Mouse (Mus musculus) activated CD4-positive, CD25-positive, alpha-beta regulatory T cell, adult 4 months (primary cell): ENCODE measurements around the gene Slc9a9. TPM values are rescaled to one million over a fixed set of nuclear protein-coding genes. Genes with fewer than 3 reads are reported as not detected.
"Not testable (repeated sequence)": the region's sequence is repeated elsewhere in the genome, so short reads cannot be mapped to it uniquely, and the experiment has no call there.

Source experiments
- ATAC-seq: one replicate; pipeline ENCODE4 v1.8.0; 2017
- polyA plus RNA-seq, 2 experiments: library from polyadenylated mRNA; unstranded; fragments of 100-300 nt; shearing (Covaris generic); gene quantifications; one replicate each; pipeline ENCODE4 v1.2.1; 2017

Slc9a9 gene
- polyA plus RNA-seq: 10 to 100 TPM; 36.7 to 43.0 TPM

- peak; percentile 48 for ATAC-seq
Observed at GRCm38 (mm10) chr9:94669791-94670577, at the start of gene Slc9a9. Gene Slc9a9, plus strand, starts transcription at chr9:94669909.

DNA sequence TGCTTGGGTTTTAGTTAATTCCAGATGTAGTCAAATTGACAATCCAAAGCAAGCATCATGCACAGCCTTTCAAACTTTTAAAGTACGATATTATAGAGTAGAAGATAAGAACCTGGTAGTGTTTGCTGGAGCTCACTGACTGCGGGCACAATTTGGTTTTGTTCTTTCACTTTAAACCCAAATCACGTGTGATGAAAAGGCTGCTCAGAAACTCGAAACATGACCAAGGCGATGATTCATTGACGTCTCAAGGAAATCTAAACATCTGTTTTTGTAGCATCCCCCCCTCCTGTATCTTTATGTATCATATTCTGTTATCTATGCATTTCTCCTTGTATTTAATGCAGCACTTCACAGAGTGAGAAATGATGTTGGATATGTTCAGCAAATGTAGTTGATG, 49.4 kb upstream of the Slc9a9 start:
- peak; percentile 76 for ATAC-seq

GRCm38 (mm10) chr9:94620846-94621245, 48.9 kb upstream of the Slc9a9 start:
- ATAC-seq: peak; percentile 74

DNA sequence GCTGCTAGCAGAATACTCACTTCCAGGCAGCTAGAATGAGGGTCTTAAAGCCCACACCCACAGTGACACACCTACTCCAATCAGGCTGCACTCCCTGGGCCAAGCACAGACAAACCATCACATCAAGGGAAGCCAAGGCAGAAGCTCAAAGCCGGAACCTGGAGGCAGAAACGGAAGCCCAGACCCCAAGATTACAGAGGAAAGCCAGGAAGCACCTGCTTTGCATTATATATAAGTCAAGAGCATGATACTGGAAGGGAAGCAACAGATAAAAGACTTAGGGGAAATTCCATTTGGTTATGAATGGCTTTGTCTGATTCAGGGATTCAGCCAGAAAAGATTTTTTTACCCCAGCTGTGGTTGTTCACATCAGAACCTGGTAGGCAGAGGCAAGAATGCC, 47.8 kb upstream of the Slc9a9 start:
- ATAC-seq: no peak

- no peak for ATAC-seq
Observed at GRCm38 (mm10) chr9:94626737-94627136, 43.0 kb upstream of the Slc9a9 start.

- ATAC-seq: no peak
Observed at GRCm38 (mm10) chr9:94628948-94629347, 40.8 kb upstream of the Slc9a9 start.

DNA sequence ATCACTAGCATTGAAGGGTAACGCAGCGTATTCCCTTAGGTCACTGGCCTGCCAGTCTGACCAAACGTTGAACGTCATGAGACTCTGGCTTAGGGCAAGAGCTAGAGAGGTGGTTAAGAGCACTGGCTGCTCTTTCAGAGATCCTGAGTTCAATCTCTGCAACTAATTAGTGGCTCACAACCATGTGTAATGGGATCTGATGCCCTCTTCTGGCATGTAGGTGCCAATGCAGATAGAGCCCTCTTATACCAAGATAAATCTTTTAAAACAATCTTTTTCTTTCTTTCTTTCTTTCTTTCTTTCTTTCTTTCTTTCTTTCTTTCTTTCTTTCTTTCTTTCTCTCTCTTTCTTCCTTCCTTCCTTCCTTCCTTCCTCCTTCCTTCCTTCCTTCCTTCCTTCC, 35.4 kb upstream of the Slc9a9 start:
- not testable (repeated sequence) for ATAC-seq

DNA sequence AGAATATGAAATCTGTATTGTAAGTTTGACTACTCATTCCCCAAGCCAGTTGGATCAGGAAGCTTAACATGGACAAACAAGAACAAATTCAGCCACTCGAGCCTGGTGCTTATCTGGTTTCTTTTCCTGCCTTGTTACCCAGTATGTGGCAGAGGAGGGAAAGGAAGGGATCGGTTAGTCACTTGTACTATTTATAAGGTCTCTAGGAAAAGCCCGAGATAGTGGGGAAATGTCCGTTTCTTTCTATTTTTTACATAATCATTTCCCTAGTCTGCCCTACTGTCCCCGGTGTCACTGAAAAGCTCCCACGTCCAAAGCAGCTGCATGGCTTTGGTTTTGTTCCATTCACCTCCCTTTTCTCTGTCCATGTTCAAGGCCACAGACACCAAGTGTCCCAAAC, 24.1 kb upstream of the Slc9a9 start:
- no peak for ATAC-seq

DNA sequence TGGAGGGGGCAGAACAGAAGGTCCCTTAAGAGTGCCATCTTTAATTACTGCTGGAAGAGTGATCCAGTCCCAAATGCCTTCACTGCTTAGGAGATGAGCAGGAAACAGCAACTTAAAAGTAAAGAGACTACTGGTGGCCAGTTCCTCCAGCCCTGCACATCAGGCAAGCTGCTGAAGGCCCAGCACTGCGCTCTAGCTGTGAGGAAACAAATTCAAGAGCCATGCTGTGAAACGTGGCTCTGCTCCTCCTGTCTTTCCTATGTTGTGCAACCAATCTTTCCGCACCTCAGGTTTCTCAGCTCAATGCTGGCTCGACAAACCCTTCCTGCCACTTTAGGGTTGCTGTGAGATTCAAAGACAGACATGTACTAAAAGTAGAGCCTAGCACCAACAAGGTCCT, 22.3 kb upstream of the Slc9a9 start:
- no peak for ATAC-seq

DNA sequence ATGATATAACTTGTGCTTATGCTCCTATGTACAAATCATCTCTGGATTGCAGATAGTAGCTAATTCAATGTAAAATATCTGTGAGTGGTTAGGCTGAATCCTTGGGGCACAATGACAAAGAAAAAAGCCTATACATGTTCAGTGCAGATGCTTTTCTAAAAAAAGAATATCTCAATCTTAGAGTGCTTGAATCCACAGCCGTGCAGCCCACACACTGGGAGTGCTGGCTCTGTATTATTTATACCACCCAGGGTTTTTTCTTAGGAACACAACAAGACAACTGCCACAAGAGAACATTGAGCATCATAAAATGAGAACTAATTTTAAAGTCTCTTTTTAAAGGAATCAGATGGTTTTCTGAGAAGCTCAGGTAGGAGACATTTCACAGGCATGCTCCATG, 19.7 kb upstream of the Slc9a9 start:
- ATAC-seq: no peak

GRCm38 (mm10) chr9:94653198-94653597, 16.5 kb upstream of the Slc9a9 start:
- ATAC-seq: no peak

GRCm38 (mm10) chr9:94653827-94654226, 15.9 kb upstream of the Slc9a9 start:
- no peak for ATAC-seq

GRCm38 (mm10) chr9:94656265-94656664, 13.4 kb upstream of the Slc9a9 start:
- ATAC-seq: no peak

- no peak for ATAC-seq
Observed at GRCm38 (mm10) chr9:94659401-94660152, 10.1 kb upstream of the Slc9a9 start.

- no peak for ATAC-seq
Observed at GRCm38 (mm10) chr9:94661768-94662167, 7.9 kb upstream of the Slc9a9 start.

DNA sequence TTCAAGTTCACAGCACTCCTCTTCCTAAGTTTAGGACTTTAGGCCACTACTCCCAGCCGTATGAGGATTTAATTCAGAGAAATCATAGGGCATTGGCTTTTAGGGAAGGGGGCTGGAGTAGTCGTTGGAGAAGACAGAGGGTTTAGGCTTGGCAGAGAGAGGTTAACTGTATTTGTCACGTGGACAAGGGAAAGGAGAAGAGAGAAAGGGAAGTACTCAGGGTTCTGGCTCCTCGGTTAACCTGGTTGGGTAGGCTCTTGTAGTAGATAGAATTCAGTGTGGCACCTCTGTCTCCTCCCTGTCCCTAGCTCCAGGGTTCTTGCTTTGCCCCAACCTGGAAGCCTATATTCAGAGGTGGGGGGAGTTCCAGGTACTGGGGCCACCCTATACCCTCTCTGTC, 4.5 kb upstream of the Slc9a9 start:
- no peak for ATAC-seq

DNA sequence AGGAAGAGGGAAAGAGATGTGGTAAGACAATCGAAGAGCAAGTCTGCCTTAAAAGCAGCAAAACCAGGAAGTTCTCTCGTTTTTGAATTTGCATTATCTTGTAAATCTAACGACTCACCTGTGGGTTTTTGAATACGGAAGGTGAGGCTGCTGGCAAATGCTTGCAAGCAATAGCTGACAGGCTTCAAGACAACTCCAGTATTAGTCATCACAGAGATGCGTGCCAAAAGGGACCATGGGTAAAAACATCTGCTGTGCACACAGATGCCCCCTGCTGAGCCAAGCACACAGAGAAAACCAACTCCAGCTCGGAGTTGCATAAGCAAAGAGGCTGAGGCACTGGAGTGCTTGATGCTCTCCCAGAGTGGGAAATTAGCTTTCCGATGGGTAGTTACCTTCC, 1.1 kb upstream of the Slc9a9 start:
- ATAC-seq: peak; percentile 83

- ATAC-seq: no peak
Observed at GRCm38 (mm10) chr9:94670704-94671103, 995 bp downstream of the Slc9a9 start.

GRCm38 (mm10) chr9:94674704-94675103, 5.0 kb downstream of the Slc9a9 start:
- no peak for ATAC-seq

- peak; percentile 33 for ATAC-seq
Observed at GRCm38 (mm10) chr9:94678021-94678655, 8.4 kb downstream of the Slc9a9 start.

DNA sequence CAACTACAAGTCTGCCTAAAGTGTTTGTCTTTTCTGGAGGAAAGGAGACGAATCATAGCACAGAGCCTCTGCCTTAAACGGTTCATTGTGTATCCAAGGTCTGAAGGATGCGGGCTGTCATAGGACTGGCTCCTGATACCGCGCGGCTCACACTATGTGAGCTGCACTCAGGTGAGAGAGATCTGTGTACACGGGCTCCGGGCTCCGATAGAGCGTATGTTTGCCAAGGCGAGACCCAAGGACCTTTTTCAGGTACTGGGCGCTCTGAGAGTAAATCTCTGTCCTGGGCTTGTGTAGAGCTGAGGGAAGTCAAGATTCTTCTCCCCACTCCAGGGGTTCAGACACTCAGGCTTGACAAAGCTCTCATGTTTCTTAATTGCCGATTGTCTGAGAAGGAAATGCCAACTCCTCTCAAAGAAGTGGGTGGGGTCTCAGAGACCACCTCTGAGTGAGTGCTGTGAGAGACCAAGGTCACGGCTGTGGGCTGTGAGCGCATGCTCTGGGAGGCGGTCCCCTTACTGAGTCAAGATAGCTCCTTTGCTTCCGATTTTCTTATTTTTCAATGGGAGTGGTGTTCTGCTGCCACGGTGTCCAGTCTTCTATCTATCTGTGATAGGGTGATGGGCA, 10.9 kb downstream of the Slc9a9 start:
- ATAC-seq: no peak

GRCm38 (mm10) chr9:94681095-94681487, 11.4 kb downstream of the Slc9a9 start:
- no peak for ATAC-seq

DNA sequence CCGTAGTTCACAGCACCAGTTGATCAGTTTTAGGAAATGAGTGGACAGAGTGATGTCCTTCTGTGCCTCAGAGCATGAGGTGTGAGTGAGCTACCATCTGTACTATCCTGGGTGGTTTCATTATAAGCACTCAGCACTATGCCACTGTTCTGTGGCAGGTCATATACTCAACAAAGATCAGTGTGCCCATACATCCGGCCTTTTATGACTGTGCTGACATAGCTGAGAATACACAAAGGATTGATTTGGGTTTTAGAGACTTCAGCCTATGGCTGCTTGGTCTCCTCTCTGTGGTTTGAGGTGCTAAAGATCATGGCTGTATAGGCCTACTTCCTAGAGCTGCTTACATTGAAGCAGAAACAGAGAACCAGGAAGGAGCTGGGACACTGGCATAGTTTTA, 12.6 kb downstream of the Slc9a9 start:
- peak; percentile 91 for ATAC-seq
